In genomic region chr16:33744622-33745419, GRCm38 (mm10) we compare ENCODE assay signal across 9 mouse cellular contexts. TPM values are rescaled to one million over a fixed set of nuclear protein-coding genes. Genes with fewer than 3 reads are reported as not detected.
DNase-seq lines count a peak whose midpoint lies in the region; ATAC-seq and TF ChIP-seq lines count a peak whose summit lies in the region.
"Had no signal": no experiment of that assay in that cellular context is flagged by ENCODE, and none has a peak within 500 bp of the region (broad histone marks: within the 10 kb centered on the region; RNA-seq: fewer than 3 reads in every experiment).

No protein-coding gene starts in this region.

- peak; percentile 33 for DNase-seq in kidney, adult 18-20 months
- peak; percentile 32 for DNase-seq in lung, postnatal 25 days (ENCODE audit: low spot score)
- no peak for DNase-seq in thymus, adult 2 months
- DNase-seq in heart, postnatal 25 days (ENCODE audit: low spot score), result no peak

- no peak overlapping the region for H3K27ac ChIP-seq in kidney, embryonic 16.5 days (ENCODE audit: low read length)
- peak overlapping the region; percentile 3; the same call in 1 of the 2 replicates for H3K27ac ChIP-seq in bone marrow, adult 2 months (ENCODE audit: control insufficient read depth, insufficient read depth, low read depth, low read length, poor library complexity)
- H3K27ac ChIP-seq in hindbrain, embryonic 16.5 days (ENCODE audit: low read depth, low read length), result no peak overlapping the region
- no peak overlapping the region for H3K27ac ChIP-seq in thymus, adult 2 months (ENCODE audit: control insufficient read depth, insufficient read depth, low read length)

- H3K79me3 ChIP-seq in C2C12 (ENCODE audit: low read depth), result no peaks in the 10 kb centered on the region

- 0 out of 2 replicates have a peak, but pooled peaks cover 9% of the 10 kb centered on the region for H3K4me1 ChIP-seq in kidney, embryonic 16.5 days (ENCODE audit: insufficient read depth, low read length)
- no peaks in the 10 kb centered on the region; the same call in 1 of the 2 replicates for H3K4me1 ChIP-seq in bone marrow, adult 2 months (ENCODE audit: control insufficient read depth, insufficient read depth, low read length)
- peaks cover 2% of the 10 kb centered on the region for H3K4me1 ChIP-seq in hindbrain, embryonic 16.5 days (ENCODE audit: control insufficient read depth, insufficient read depth, low read depth, low read length)
- H3K4me1 ChIP-seq in thymus, adult 2 months (replicated peaks; ENCODE audit: control insufficient read depth, insufficient read depth, low read length), result no peaks in the 10 kb centered on the region; the same call in 1 of the 2 replicates

- no peak overlapping the region for H3K4me3 ChIP-seq in kidney, embryonic 16.5 days (ENCODE audit: low read length)
- H3K4me3 ChIP-seq in C2C12 (ENCODE audit: insufficient read depth, poor library complexity, severe bottlenecking), result no peak overlapping the region
- no peak overlapping the region for H3K4me3 ChIP-seq in bone marrow, adult 2 months (replicated peaks; ENCODE audit: control insufficient read depth, low read depth, low read length)
- H3K4me3 ChIP-seq in hindbrain, embryonic 16.5 days (ENCODE audit: low read length), result no peak overlapping the region
- no peak overlapping the region for H3K4me3 ChIP-seq in thymus, adult 2 months (ENCODE audit: control insufficient read depth, insufficient read depth, low read length)

- WGBS in kidney, embryonic 16.5 days, result 64% methylated on average over 7 of the region's 7 CpGs
- 30% methylated on average over 7 of the region's 7 CpGs for WGBS in bone marrow, adult 2 months
- 62% methylated on average over 7 of the region's 7 CpGs for WGBS in hindbrain, embryonic 16.5 days
- WGBS in thymus, adult 2 months, result 64% methylated on average over 7 of the region's 7 CpGs

- TF ChIP-seq CTCF in C2C12 (IDR thresholded peaks at IDR 0.05; ENCODE audit: control insufficient read depth, insufficient read depth, insufficient read length), result peak; percentile 11
- peak; percentile 38; the same call in 1 of the 2 replicates for TF ChIP-seq CTCF in bone marrow, adult 2 months (IDR thresholded peaks at IDR 0.05; ENCODE audit: control insufficient read depth, insufficient read depth, low read length)
- no peak for TF ChIP-seq CTCF in thymus, adult 2 months (IDR thresholded peaks at IDR 0.05; ENCODE audit: borderline replicate concordance, control insufficient read depth, extremely low read depth, insufficient read depth, low read length, poor library complexity)

- H3K36me3 ChIP-seq in kidney, embryonic 16.5 days (ENCODE audit: insufficient read depth, low read length), result no peaks in the 10 kb centered on the region
- H3K36me3 ChIP-seq in C2C12 (ENCODE audit: control insufficient read depth, insufficient read depth), result peaks cover 14% of the 10 kb centered on the region
- H3K36me3 ChIP-seq in hindbrain, embryonic 16.5 days (ENCODE audit: control insufficient read depth, insufficient read depth, low read length), result no peaks in the 10 kb centered on the region
- H3K36me3 ChIP-seq in thymus, adult 2 months (ENCODE audit: control insufficient read depth, insufficient read depth, low read length), result peaks cover 9% of the 10 kb centered on the region

- H3ac ChIP-seq in C2C12 (ENCODE audit: control insufficient read depth, insufficient read length, low read depth), result no peak overlapping the region

- no peak overlapping the region for H3K4me2 ChIP-seq in kidney, embryonic 16.5 days (replicated peaks; ENCODE audit: low read depth, low read length)
- no peak overlapping the region for H3K4me2 ChIP-seq in hindbrain, embryonic 16.5 days (ENCODE audit: low read length)

- intact Hi-C loops in heart, postnatal 25 days (cut with DNase I), result loop anchor here (5.0 to 10.0 kb wide), 2 partner anchors 52 to 360 kb away; partner anchors contain the start of gene Zfp148

- TF ChIP-seq POLR2A in bone marrow, adult 2 months (IDR thresholded peaks at IDR 0.05; ENCODE audit: borderline replicate concordance, control insufficient read depth, low read depth, low read length), result no peak
- TF ChIP-seq POLR2A in thymus, adult 2 months (IDR thresholded peaks at IDR 0.05; ENCODE audit: control insufficient read depth, extremely low read depth, insufficient read depth, low read length, poor library complexity), result no peak

- ATAC-seq in kidney, embryonic 16.5 days (ENCODE audit: low FRiP score, low TSS enrichment), result no peak
- peak; percentile 55; the same call in 1 of the 2 replicates for ATAC-seq in hindbrain, embryonic 16.5 days

- H3K9me3 ChIP-seq in kidney, embryonic 16.5 days (ENCODE audit: low read length), result no peaks in the 10 kb centered on the region
- no peaks in the 10 kb centered on the region for H3K9me3 ChIP-seq in hindbrain, embryonic 16.5 days (ENCODE audit: control insufficient read depth, low read length)

- H3K79me2 ChIP-seq in C2C12 (ENCODE audit: control insufficient read depth, insufficient read depth), result no peaks in the 10 kb centered on the region

- H3K9ac ChIP-seq in kidney, embryonic 16.5 days (replicated peaks; ENCODE audit: low read length), result no peak overlapping the region
- no peak overlapping the region for H3K9ac ChIP-seq in hindbrain, embryonic 16.5 days (ENCODE audit: low read depth, low read length)

- H3K27me3 ChIP-seq in kidney, embryonic 16.5 days (ENCODE audit: insufficient read depth, low read length), result no peaks in the 10 kb centered on the region
- no peaks in the 10 kb centered on the region for H3K27me3 ChIP-seq in C2C12 (ENCODE audit: control insufficient read depth, insufficient read depth, insufficient read length)
- no peaks in the 10 kb centered on the region for H3K27me3 ChIP-seq in hindbrain, embryonic 16.5 days (replicated peaks; ENCODE audit: control insufficient read depth, insufficient read depth, low read length)
- no peaks in the 10 kb centered on the region for H3K27me3 ChIP-seq in thymus, adult 2 months (ENCODE audit: control insufficient read depth, insufficient read depth, low read length)

TF ChIP-seq in C2C12, 6 proteins besides CTCF, POLR2A, EP300 and RAD21:
- TF ChIP-seq MYOG (IDR thresholded peaks at IDR 0.05; ENCODE audit: control insufficient read depth, extremely low read depth, insufficient read length) (no peak), MYOD1 (IDR thresholded peaks at IDR 0.05; ENCODE audit: control insufficient read depth, insufficient read length, low read depth) (no peak)

RNA-seq across cellular contexts. Expression of gene Muc13, which starts 49.0 kb away (rescaled TPM):
- 0.06 TPM in 1 of 2 replicates, not detected in the other for polyA plus RNA-seq in kidney, embryonic 16.5 days (2015; fragmentation: Nextera tagmentation; extraction: Ambion mirVana)
- polyA plus RNA-seq in C2C12 (2012; fragmentation: generic; extraction: Trizol), result 0.02 TPM
- 5.4 and 6.4 TPM in 2 replicates for polyA plus RNA-seq in bone marrow, adult 2 months (2011; ENCODE audit: insufficient read depth, insufficient read length, low replicate concordance, missing spikeins)
- polyA plus RNA-seq in hindbrain, embryonic 16.5 days (2015; fragmentation: Nextera tagmentation; extraction: Ambion mirVana), result not detected in 2 replicates
- 5.0 and 5.5 TPM in 2 replicates for polyA plus RNA-seq in thymus, adult 2 months (2012; rRNA removed)
- under 1 TPM in 1 of 2 experiments, not detected in 1; 0.10 TPM for total RNA-seq in heart, postnatal 25 days (2021)
- total RNA-seq: layer of hippocampus, adult 18-20 months had no signal

Comparison
In these comparisons a context has a peak if more than half of its experiments do, and no peak if none do; other contexts are left out.
1. DNase-seq: peak in kidney, adult 18-20 months (single experiment) and lung, postnatal 25 days (single experiment); none in thymus, adult 2 months (single experiment) and heart, postnatal 25 days (single experiment).